Mouse (Mus musculus): ENCODE results near the gene Ptma. TPM values are rescaled to one million over a fixed set of nuclear protein-coding genes. Genes with fewer than 3 reads are reported as not detected.

Gene Ptma
- polyA plus RNA-seq, 2 experiments = 993 to 1,286 TPM

DNA sequence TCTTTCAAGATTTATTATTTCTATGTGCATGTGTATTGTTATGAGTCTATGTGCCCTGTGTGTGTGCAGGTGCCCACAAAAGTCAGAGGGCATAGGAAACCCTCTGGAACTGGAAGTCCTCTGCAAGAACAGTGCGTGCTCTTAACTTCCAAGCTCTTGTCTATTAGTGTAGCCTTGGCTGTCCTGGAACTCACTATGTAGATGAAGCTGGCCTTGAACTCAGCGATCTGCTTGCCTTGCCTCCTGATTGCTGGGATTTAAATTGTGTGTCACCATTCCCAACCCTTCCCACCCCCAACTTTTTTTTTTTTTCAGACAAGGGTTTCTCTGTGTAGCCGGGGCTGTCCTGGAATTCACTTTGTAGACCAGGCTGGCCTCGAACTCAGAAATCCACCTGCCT lies 30.2 kb upstream of the Ptma start:
- H3K27me3 ChIP-seq (ENCODE audit: control insufficient read depth, insufficient read depth, low read length) = no peaks in the 10 kb centered on the region
- WGBS (ENCODE audit: insufficient replicate concordance) = 77% methylated on average over 4 of the region's 4 CpGs
- H3K9ac ChIP-seq (replicated peaks) = no peak overlapping the region
- H3K4me1 ChIP-seq (replicated peaks; ENCODE audit: control insufficient read depth in 2 of 2, insufficient read depth in 2 of 2, low read length in 1 of 2) = peaks cover 12 to 33% of the 10 kb centered on the region in 2 experiments
- no peak overlapping the region for H3K27ac ChIP-seq
- H3K36me3 ChIP-seq (replicated peaks; ENCODE audit: control insufficient read depth, insufficient read depth, low read depth) = no peaks in the 10 kb centered on the region
- H3K4me3 ChIP-seq (ENCODE audit: insufficient read depth in 1 of 2, low read depth in 2 of 2, low read length in 2 of 2) = no peak overlapping the region
- H3K9me3 ChIP-seq (ENCODE audit: control insufficient read depth, low read length) = no peaks in the 10 kb centered on the region
- DNase-seq (ENCODE audit: low read depth in 3 of 3, low spot score in 3 of 3) = no peak
- H3K4me2 ChIP-seq (ENCODE audit: low read depth) = no peak overlapping the region
- TF ChIP-seq CTCF (IDR thresholded peaks at IDR 0.05; ENCODE audit: low read depth) = no peak
- TF ChIP-seq EP300 (IDR thresholded peaks at IDR 0.05; ENCODE audit: low read depth) = no peak
- ATAC-seq (ENCODE audit: insufficient read depth) = no peak

DNA sequence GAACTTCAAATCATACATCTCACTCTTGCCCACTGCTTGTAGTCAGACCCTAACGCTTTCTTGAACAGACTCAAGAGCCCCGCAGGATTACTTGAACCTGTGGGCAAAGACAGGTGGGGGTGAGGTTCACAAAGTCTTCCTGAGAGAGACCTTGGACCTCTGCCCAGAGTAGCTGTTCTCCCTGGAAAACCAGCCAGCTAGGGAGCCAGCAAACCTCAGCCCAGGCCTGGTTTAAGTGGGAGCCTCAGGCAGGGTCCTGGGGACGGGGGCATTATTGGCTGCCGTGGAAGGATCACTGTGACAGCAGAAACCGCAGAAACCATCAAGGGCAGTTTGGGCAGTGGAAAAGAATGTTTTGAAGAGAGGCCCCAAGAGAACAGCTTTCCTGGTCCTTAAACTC lies 29.2 kb upstream of the Ptma start:
- H3K27ac ChIP-seq = no peak overlapping the region
- DNase-seq (ENCODE audit: low read depth in 3 of 3, low spot score in 3 of 3) (no peak), ATAC-seq (ENCODE audit: insufficient read depth) (no peak)
- H3K4me2 ChIP-seq (ENCODE audit: low read depth) = no peak overlapping the region
- H3K9me3 ChIP-seq (ENCODE audit: control insufficient read depth, low read length) = no peaks in the 10 kb centered on the region
- WGBS (ENCODE audit: insufficient replicate concordance) = 64% methylated on average over 5 of the region's 5 CpGs
- H3K27me3 ChIP-seq (ENCODE audit: control insufficient read depth, insufficient read depth, low read length) = no peaks in the 10 kb centered on the region
- no peaks in the 10 kb centered on the region for H3K36me3 ChIP-seq (replicated peaks; ENCODE audit: control insufficient read depth, insufficient read depth, low read depth)
- no peak overlapping the region for H3K4me3 ChIP-seq (ENCODE audit: insufficient read depth in 1 of 2, low read depth in 2 of 2, low read length in 2 of 2)
- H3K4me1 ChIP-seq (replicated peaks; ENCODE audit: control insufficient read depth in 2 of 2, insufficient read depth in 2 of 2, low read length in 1 of 2) = peaks cover 5 to 26% of the 10 kb centered on the region in 2 experiments
- H3K9ac ChIP-seq (replicated peaks) = no peak overlapping the region
- TF ChIP-seq CTCF (IDR thresholded peaks at IDR 0.05; ENCODE audit: low read depth) (no peak), EP300 (IDR thresholded peaks at IDR 0.05; ENCODE audit: low read depth) (no peak)

DNA sequence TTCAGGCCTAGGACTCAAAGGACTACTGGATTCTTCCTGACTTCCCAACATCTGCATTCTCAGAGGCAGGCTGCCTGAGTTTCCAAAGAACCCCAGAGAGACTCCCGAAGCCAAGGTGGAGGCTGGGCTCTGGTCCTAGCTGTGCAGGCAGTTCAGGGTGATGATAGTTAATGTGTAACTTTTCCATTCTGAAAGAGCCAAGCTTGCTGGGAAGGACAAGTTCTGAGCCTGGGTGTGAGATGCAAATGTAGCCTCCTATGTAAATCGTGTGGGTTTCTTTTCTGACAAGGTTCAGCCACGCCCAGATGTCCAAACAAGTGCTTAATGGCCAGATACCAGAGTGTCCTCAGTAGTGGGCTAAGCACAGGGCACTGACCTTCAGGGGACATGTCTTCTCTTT lies 28.5 kb upstream of the Ptma start:
- 45% methylated on average over 3 of the region's 3 CpGs for WGBS (ENCODE audit: insufficient replicate concordance)
- Histone ChIP-seq H3K4me1 (replicated peaks; ENCODE audit: control insufficient read depth in 2 of 2, insufficient read depth in 2 of 2, low read length in 1 of 2) (peaks cover 0 to 25% of the 10 kb centered on the region in 2 experiments; a peak in 2 of 4 replicates), H3K27me3 (ENCODE audit: control insufficient read depth, insufficient read depth, low read length) (no peaks in the 10 kb centered on the region), H3K9ac (replicated peaks) (no peak overlapping the region), H3K36me3 (replicated peaks; ENCODE audit: control insufficient read depth, insufficient read depth, low read depth) (no peaks in the 10 kb centered on the region), H3K4me2 (ENCODE audit: low read depth) (no peak overlapping the region), H3K9me3 (ENCODE audit: control insufficient read depth, low read length) (no peaks in the 10 kb centered on the region), H3K27ac (no peak overlapping the region), H3K4me3 (ENCODE audit: insufficient read depth in 1 of 2, low read depth in 2 of 2, low read length in 2 of 2) (no peak overlapping the region)
- DNase-seq (ENCODE audit: low read depth in 3 of 3, low spot score in 3 of 3) (no peak), ATAC-seq (ENCODE audit: insufficient read depth) (no peak)
- no peak for TF ChIP-seq CTCF (IDR thresholded peaks at IDR 0.05; ENCODE audit: low read depth)
- TF ChIP-seq EP300 (IDR thresholded peaks at IDR 0.05; ENCODE audit: low read depth) = no peak

DNA sequence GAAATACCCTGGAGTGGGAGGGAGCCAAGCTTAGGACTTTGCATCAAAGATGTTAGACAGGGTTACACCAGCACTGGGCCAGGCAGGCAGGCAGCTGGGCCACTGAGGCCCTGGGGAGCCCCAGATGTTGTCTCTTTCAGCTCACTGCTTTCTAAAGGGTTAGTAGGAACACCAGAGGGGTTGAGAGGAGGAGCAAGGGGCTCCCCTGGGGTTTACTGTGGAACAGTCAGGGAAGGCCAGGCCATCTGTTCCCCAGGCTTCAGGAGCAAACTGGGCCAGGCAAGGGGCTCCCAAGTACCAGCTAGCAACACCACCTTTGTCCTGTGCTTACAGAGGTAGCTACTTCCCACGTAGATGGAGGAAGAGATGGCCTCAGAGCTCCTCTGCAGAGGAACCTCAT lies 27.9 kb upstream of the Ptma start:
- DNase-seq (ENCODE audit: low read depth in 3 of 3, low spot score in 3 of 3) = no peak
- H3K27ac ChIP-seq = no peak overlapping the region
- no peak overlapping the region; the same call in 1 of the 2 replicates for H3K9ac ChIP-seq (replicated peaks)
- H3K4me2 ChIP-seq (ENCODE audit: low read depth) = no peak overlapping the region
- ATAC-seq (ENCODE audit: insufficient read depth) = no peak
- TF ChIP-seq EP300 (IDR thresholded peaks at IDR 0.05; ENCODE audit: low read depth) = no peak
- TF ChIP-seq CTCF (IDR thresholded peaks at IDR 0.05; ENCODE audit: low read depth) = no peak
- 47% methylated on average over 1 of the region's 1 CpGs for WGBS (ENCODE audit: insufficient replicate concordance)
- H3K36me3 ChIP-seq (replicated peaks; ENCODE audit: control insufficient read depth, insufficient read depth, low read depth) = no peaks in the 10 kb centered on the region
- no peaks in the 10 kb centered on the region; the same call in 1 of the 2 replicates for H3K27me3 ChIP-seq (ENCODE audit: control insufficient read depth, insufficient read depth, low read length)
- no peaks in the 10 kb centered on the region for H3K9me3 ChIP-seq (ENCODE audit: control insufficient read depth, low read length)
- peaks cover 0 to 27% of the 10 kb centered on the region in 2 experiments; a peak in 2 of 4 replicates for H3K4me1 ChIP-seq (replicated peaks; ENCODE audit: control insufficient read depth in 2 of 2, insufficient read depth in 2 of 2, low read length in 1 of 2)
- H3K4me3 ChIP-seq (ENCODE audit: insufficient read depth in 1 of 2, low read depth in 2 of 2, low read length in 2 of 2) = no peak overlapping the region

DNA sequence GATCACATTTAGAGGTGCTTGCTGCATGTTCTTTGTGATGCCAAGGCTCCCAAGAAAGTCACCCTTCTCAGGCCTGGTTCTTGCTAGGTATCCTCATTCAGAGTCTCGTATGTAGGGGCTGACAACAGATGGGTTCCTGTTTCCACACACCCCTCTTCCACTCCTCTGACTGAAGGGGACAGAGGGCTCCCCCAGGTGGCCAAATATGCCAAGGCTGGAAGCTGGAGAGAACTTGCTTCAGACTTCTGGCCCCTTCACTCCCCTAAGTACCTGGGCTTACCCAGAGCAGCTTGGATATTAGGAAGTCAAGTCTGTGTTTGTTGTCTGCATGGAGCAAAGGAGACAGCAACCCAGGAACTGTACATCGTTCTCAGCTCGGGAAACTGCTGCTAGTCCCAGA lies 26.6 kb upstream of the Ptma start:
- H3K27ac ChIP-seq = no peak overlapping the region
- no peaks in the 10 kb centered on the region; the same call in 1 of the 2 replicates for H3K27me3 ChIP-seq (ENCODE audit: control insufficient read depth, insufficient read depth, low read length)
- no peak overlapping the region for H3K4me3 ChIP-seq (ENCODE audit: insufficient read depth in 1 of 2, low read depth in 2 of 2, low read length in 2 of 2)
- TF ChIP-seq CTCF (IDR thresholded peaks at IDR 0.05; ENCODE audit: low read depth) = peak; percentile 80
- no peak for TF ChIP-seq EP300 (IDR thresholded peaks at IDR 0.05; ENCODE audit: low read depth)
- H3K4me2 ChIP-seq (ENCODE audit: low read depth) = no peak overlapping the region
- H3K9me3 ChIP-seq (ENCODE audit: control insufficient read depth, low read length) = no peaks in the 10 kb centered on the region
- ATAC-seq (ENCODE audit: insufficient read depth) = no peak
- peaks cover 4 to 31% of the 10 kb centered on the region in 2 experiments; a peak in 3 of 4 replicates for H3K4me1 ChIP-seq (replicated peaks; ENCODE audit: control insufficient read depth in 2 of 2, insufficient read depth in 2 of 2, low read length in 1 of 2)
- DNase-seq (ENCODE audit: low read depth in 3 of 3, low spot score in 3 of 3) = no peak
- H3K9ac ChIP-seq (replicated peaks) = no peak overlapping the region
- no peaks in the 10 kb centered on the region for H3K36me3 ChIP-seq (replicated peaks; ENCODE audit: control insufficient read depth, insufficient read depth, low read depth)
- WGBS (ENCODE audit: insufficient replicate concordance) = 28% methylated on average over 3 of the region's 3 CpGs
